ENCODE assay signal across 8 mouse cellular contexts in the genomic region with DNA sequence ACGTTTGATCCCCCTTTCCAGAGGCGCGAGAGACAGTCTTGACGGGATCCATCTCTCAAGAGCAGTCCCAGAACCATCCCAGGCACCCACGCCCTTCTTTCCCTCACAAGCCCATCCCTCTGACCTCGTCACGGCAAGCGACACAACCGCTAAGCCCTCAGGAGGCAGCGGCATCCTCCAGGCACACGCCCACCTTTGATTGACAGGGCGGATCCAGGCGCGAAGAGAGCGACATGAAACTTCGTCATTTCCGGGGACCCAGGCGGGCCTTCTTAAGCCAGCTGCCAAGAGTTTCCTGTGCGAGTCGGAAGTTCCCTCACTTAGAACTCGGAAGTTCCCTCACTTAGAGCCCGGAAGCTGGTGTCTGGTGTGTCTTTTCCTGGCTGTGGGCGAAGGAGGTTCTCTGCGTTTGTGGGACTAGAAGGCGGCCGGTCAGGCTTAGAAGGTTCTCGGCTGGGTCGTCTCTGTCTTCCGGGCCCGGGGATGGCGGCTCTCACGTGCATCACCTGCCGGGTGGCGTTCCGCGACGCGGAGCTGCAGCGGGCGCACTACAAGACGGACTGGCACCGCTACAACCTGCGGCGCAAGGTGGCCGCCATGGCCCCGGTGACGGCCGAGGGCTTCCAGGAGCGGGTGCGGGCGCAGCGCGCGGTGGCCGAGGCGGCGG. TPM values are rescaled to one million over a fixed set of nuclear protein-coding genes. Genes with fewer than 3 reads are reported as not detected.
DNase-seq lines count a peak whose midpoint lies in the region; ATAC-seq and TF ChIP-seq lines count a peak whose summit lies in the region.

A gene (plus strand): TSS at position 300 of the 667 bp plus-strand sequence.

- peak; percentile 98 for DNase-seq in A20 (ENCODE audit: low read depth, low spot score)
- DNase-seq in heart, adult 9 months (ENCODE audit: low spot score in 2 of 2), result peak; percentile 96
- DNase-seq in monocyte, adult 2 months (ENCODE audit: low read depth in 1 of 2, low spot score in 2 of 2), result peak; percentile 89
- DNase-seq in spleen, postnatal 36 days (ENCODE audit: low spot score in 2 of 2), result peak; percentile 94 to 96

- TF ChIP-seq POLR2A in bone marrow macrophage, adult 2 months (IDR thresholded peaks at IDR 0.05; ENCODE audit: borderline replicate concordance, low read depth, low read length), result no peak
- TF ChIP-seq POLR2A in embryonic fibroblast, embryonic 13.5 days (IDR thresholded peaks at IDR 0.05; ENCODE audit: low read depth, low read length), result peak; percentile 95

- H3K4me1 ChIP-seq in bone marrow macrophage, adult 2 months (ENCODE audit: control insufficient read depth, insufficient read depth, low read length), result peaks cover 11% of the 10 kb centered on the region
- 0 out of 2 replicates have a peak, but pooled peaks cover 1% of the 10 kb centered on the region for H3K4me1 ChIP-seq in embryonic fibroblast, embryonic 13.5 days (ENCODE audit: control insufficient read depth, insufficient read depth, low read length)
- peaks cover 8% of the 10 kb centered on the region; the same call in 1 of the 2 replicates for H3K4me1 ChIP-seq in kidney, embryonic 14.5 days (ENCODE audit: control insufficient read depth, insufficient read depth, low read length)
- peaks cover 15% of the 10 kb centered on the region; the same call in 1 of the 2 replicates for H3K4me1 ChIP-seq in limb, embryonic 15.5 days

- no peak for TF ChIP-seq CTCF in bone marrow macrophage, adult 2 months (IDR thresholded peaks at IDR 0.05; ENCODE audit: low read depth, low read length)
- TF ChIP-seq CTCF in embryonic fibroblast, embryonic 13.5 days (IDR thresholded peaks at IDR 0.05; ENCODE audit: borderline replicate concordance, insufficient read depth, low read length), result no peak

- peak within 1 kb of the TSS; percentile 89 for H3K4me3 ChIP-seq in bone marrow macrophage, adult 2 months (ENCODE audit: insufficient read depth, low read length)
- peak within 1 kb of the TSS; percentile 86 for H3K4me3 ChIP-seq in embryonic fibroblast, embryonic 13.5 days (ENCODE audit: insufficient read depth, low read length)
- peak within 1 kb of the TSS; percentile 88 for H3K4me3 ChIP-seq in kidney, embryonic 14.5 days (ENCODE audit: low read length)
- H3K4me3 ChIP-seq in limb, embryonic 15.5 days, result peak within 1 kb of the TSS; percentile 99

- peak within 1 kb of the TSS; percentile 91 for H3K9ac ChIP-seq in kidney, embryonic 14.5 days (ENCODE audit: low read depth, low read length)
- peak within 1 kb of the TSS; percentile 97 for H3K9ac ChIP-seq in limb, embryonic 15.5 days

- peaks cover 24% of the 10 kb centered on the region for H3K36me3 ChIP-seq in kidney, embryonic 14.5 days (ENCODE audit: control insufficient read depth, insufficient read depth, low read length)
- H3K36me3 ChIP-seq in limb, embryonic 15.5 days, result peaks cover 14% of the 10 kb centered on the region

- WGBS in kidney, embryonic 14.5 days, result under 1% methylated on average over 53 of the region's 57 CpGs
- WGBS in limb, embryonic 15.5 days, result under 1% methylated on average over 57 of the region's 57 CpGs

- no peaks in the 10 kb centered on the region for H3K9me3 ChIP-seq in kidney, embryonic 14.5 days (ENCODE audit: control insufficient read depth, low read length)
- no peaks in the 10 kb centered on the region for H3K9me3 ChIP-seq in limb, embryonic 15.5 days

- peak within 1 kb of the TSS; percentile 84 for H3K27ac ChIP-seq in bone marrow macrophage, adult 2 months (ENCODE audit: insufficient read depth, low read depth, low read length)
- peak within 1 kb of the TSS; percentile 63 for H3K27ac ChIP-seq in embryonic fibroblast, embryonic 13.5 days (ENCODE audit: insufficient read depth, low read length)
- H3K27ac ChIP-seq in kidney, embryonic 14.5 days (ENCODE audit: low read depth, low read length), result peak within 1 kb of the TSS; percentile 83
- peak within 1 kb of the TSS; percentile 95 for H3K27ac ChIP-seq in limb, embryonic 15.5 days

- no peaks in the 10 kb centered on the region for H3K27me3 ChIP-seq in kidney, embryonic 14.5 days (ENCODE audit: control insufficient read depth, insufficient read depth, low read length)
- no peaks in the 10 kb centered on the region for H3K27me3 ChIP-seq in limb, embryonic 15.5 days

- peak; percentile 97 for ATAC-seq in kidney, embryonic 14.5 days (ENCODE audit: low FRiP score, low TSS enrichment)
- ATAC-seq in limb, embryonic 15.5 days (ENCODE audit: insufficient number of reproducible peaks, low FRiP score, low TSS enrichment, low read depth), result peak; percentile 96

- H3K4me2 ChIP-seq in kidney, embryonic 14.5 days (replicated peaks; ENCODE audit: low read depth, low read length), result peak within 1 kb of the TSS; percentile 89
- H3K4me2 ChIP-seq in limb, embryonic 15.5 days, result peak within 1 kb of the TSS; percentile 74

RNA-seq across cellular contexts. Expression of the gene that starts here (rescaled TPM):
- polyA plus RNA-seq in bone marrow macrophage, adult 2 months (2012; ENCODE audit: insufficient read depth, insufficient read length, missing spikeins), result 65.2 and 74.4 TPM in 2 replicates
- polyA plus RNA-seq in embryonic fibroblast, embryonic 13.5 days (2011; ENCODE audit: insufficient read length, low read depth, missing spikeins), result 50.4 and 54.3 TPM in 2 replicates
- polyA plus RNA-seq in kidney, embryonic 14.5 days (2014; fragmentation: Nextera tagmentation; extraction: Ambion mirVana), result 38.1 and 38.4 TPM in 2 replicates
- 27.8 and 32.4 TPM in 2 replicates for polyA plus RNA-seq in limb, embryonic 15.5 days (2015; fragmentation: Nextera tagmentation; extraction: Ambion mirVana)

Comparison
In these comparisons a context has a peak if more than half of its experiments do, and no peak if none do; other contexts are left out.
1. Peak in every context shown above with its lines: DNase-seq, ATAC-seq, H3K4me3 ChIP-seq and H3K27ac ChIP-seq.